Mouse (Mus musculus): ENCODE data around the gene Olfr487.
"Not testable (repeated sequence)": the region's sequence is repeated elsewhere in the genome, so short reads cannot be mapped to it uniquely, and the experiment has no call there.

The Olfr487 gene

GRCm38 (mm10) chr7:108214536-108214935 lies at the start of gene Olfr487:
Olfr487 (minus strand) TSS chr7:108214636.
- DNase-seq = not testable (repeated sequence)

GRCm38 (mm10) chr7:108258247-108258646 lies 43.8 kb upstream of the Olfr487 start, which contains the start of gene Olfr488:
Olfr488 (minus strand) TSS chr7:108258347.
- DNase-seq = no peak

GRCm38 (mm10) chr7:108233551-108233950 lies 19.1 kb upstream of the Olfr487 start:
- DNase-seq = no peak

GRCm38 (mm10) chr7:108196938-108197337 lies 17.5 kb downstream of the Olfr487 start:
- no peak for DNase-seq

GRCm38 (mm10) chr7:108196337-108196736 lies 18.1 kb downstream of the Olfr487 start:
- DNase-seq = not testable (repeated sequence)

GRCm38 (mm10) chr7:108192714-108193113 lies 21.7 kb downstream of the Olfr487 start:
- DNase-seq = not testable (repeated sequence)

GRCm38 (mm10) chr7:108191196-108191595 lies 23.2 kb downstream of the Olfr487 start:
- DNase-seq = not testable (repeated sequence)

GRCm38 (mm10) chr7:108185237-108185636 lies 29.2 kb downstream of the Olfr487 start:
- not testable (repeated sequence) for DNase-seq

- DNase-seq = not testable (repeated sequence)
Measured at GRCm38 (mm10) chr7:108184401-108184800, 30.0 kb downstream of the Olfr487 start.

- DNase-seq = not testable (repeated sequence)
Measured at GRCm38 (mm10) chr7:108172642-108173041, 41.8 kb downstream of the Olfr487 start, which contains the start of gene Olfr486. Olfr486 (minus strand) TSS chr7:108172742.

- DNase-seq = no peak
Measured at GRCm38 (mm10) chr7:108159771-108160170, 54.7 kb downstream of the Olfr487 start, which contains the start of gene Olfr485. Olfr485 (minus strand) TSS chr7:108159871.

All from cerebellum, adult 9-10 months (tissue).